Mouse (Mus musculus) adrenal gland, postnatal 25 days (tissue): Measurements from ENCODE around the gene Herc2. TPM values are rescaled to one million over a fixed set of nuclear protein-coding genes. Genes with fewer than 3 reads are reported as not detected.
"Not testable (repeated sequence)": the region's sequence is repeated elsewhere in the genome, so short reads cannot be mapped to it uniquely, and the experiment has no call there.

Experiments
- DNase-seq: peaks from one replicate; pipeline ENCODE4 v3.0.0; 2021; ENCODE audit warnings: mixed read lengths
- long read RNA-seq: library from polyadenylated mRNA; stranded (forward); transcript quantifications from one replicate; pipeline ENCODE4 v2.0.0, GENCODE M21; 2021
- total RNA-seq: library from RNA; stranded (reverse); gene quantifications from 2 replicates; pipeline ENCODE4 v1.2.3, GENCODE M21; 2021

Gene Herc2
- total RNA-seq, result 64.1 and 74.7 TPM in 2 replicates
- long read RNA-seq, partial matches to known transcripts, result 17 of 21 reads
- long read RNA-seq, other reads (novel, unspliced or antisense), result 4 of 21 reads

- DNase-seq, result peak; percentile 99
These were observed at the start of gene Herc2 for GRCm38 (mm10) chr7:56049831-56050321. TSS of gene Herc2 (plus strand) at chr7:56050196.

- no peak for DNase-seq
These were observed 39.5 kb upstream of the Herc2 start for GRCm38 (mm10) chr7:56010318-56011017.

DNA sequence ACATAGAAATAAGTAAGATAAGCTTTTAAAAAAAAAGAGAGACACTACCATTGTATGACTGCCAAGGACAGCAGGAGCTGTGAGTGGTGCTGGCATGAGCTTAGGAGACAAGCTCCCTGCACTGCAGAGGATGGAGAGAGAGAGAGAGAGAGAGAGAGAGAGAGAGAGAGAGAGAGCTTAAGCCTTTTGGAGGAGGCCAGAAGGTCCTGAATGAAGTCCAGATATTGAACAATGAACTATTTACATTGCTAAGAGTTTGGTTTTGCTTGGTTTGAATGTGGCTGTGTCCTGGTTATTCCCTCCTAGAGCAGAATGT, 39.0 kb upstream of the Herc2 start:
- DNase-seq, result no peak

GRCm38 (mm10) chr7:56013261-56014001, 36.6 kb upstream of the Herc2 start:
- DNase-seq, result no peak

DNA sequence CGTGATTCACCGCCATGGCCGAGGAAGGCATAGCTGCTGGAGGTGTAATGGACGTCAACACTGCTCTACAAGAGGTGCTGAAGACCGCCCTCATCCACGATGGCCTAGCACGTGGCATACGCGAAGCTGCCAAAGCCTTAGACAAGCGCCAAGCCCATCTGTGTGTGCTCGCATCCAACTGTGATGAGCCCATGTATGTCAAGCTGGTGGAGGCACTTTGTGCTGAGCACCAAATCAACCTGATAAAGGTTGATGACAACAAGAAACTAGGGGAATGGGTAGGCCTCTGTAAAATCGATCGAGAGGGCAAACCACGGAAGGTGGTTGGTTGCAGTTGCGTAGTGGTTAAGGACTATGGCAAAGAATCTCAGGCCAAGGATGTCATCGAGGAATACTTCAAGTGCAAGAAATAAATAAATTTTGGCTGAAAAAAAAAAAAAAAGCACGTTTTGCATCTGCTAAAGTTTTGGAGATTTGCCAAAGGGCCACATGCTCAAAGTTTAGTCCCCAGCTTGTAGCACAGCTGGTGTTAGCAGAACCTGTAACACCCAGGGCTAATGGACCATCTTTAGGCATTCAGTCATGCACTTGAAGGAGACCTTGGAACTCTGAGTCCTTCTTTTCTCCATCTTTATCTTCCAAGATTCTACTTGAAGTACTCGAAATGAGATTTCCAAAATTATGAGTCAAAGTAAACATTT, 35.8 kb upstream of the Herc2 start:
- not testable (repeated sequence) for DNase-seq

- DNase-seq, result no peak
These were observed 34.8 kb upstream of the Herc2 start for GRCm38 (mm10) chr7:56015172-56015571.

DNA sequence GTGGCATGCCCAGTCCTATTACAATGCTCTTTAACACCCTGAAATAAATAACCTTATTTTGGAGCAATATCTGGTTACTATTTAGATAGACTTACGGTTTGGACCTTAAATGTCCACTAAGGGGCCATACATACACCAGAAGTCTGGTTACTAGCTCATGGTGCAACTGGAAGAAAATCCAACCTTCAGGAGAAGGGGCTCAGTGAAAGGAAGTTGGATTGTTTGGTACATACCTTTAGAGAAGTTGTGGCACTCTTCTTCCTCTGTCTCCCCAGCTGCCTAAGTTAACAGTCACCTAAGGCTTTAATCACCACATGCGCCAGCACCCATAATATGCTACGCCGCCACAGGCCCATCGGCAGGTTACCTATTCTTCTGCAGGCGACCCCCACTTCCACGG, 34.2 kb upstream of the Herc2 start:
- DNase-seq, result no peak

- DNase-seq, result no peak
These were observed 32.2 kb upstream of the Herc2 start for GRCm38 (mm10) chr7:56017761-56018160.

DNA sequence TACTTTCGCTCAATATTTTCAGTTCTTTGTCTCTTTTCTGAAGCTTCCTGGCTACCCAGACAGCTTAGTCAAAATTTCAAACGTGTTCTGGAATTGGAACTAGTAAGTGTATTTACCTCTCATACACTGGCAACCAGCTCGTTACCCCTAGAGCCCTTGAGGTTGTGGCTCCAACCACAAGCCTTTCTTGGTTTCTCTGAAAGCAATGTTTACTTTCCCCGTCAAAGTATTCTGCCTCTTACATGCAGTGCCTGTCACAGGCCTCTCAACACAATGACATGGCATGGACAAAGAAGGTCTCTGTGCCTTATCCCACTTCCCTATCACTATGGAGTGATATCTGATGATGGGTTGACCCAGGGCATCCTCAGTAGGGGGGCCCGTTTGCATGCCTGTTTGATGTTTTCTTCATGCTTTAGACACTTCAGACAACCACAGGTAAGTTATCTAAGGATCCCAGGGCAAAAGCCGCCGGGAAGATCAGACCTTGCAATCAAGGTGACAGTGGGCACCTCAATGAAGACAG, 31.5 kb upstream of the Herc2 start:
- DNase-seq, result no peak

DNA sequence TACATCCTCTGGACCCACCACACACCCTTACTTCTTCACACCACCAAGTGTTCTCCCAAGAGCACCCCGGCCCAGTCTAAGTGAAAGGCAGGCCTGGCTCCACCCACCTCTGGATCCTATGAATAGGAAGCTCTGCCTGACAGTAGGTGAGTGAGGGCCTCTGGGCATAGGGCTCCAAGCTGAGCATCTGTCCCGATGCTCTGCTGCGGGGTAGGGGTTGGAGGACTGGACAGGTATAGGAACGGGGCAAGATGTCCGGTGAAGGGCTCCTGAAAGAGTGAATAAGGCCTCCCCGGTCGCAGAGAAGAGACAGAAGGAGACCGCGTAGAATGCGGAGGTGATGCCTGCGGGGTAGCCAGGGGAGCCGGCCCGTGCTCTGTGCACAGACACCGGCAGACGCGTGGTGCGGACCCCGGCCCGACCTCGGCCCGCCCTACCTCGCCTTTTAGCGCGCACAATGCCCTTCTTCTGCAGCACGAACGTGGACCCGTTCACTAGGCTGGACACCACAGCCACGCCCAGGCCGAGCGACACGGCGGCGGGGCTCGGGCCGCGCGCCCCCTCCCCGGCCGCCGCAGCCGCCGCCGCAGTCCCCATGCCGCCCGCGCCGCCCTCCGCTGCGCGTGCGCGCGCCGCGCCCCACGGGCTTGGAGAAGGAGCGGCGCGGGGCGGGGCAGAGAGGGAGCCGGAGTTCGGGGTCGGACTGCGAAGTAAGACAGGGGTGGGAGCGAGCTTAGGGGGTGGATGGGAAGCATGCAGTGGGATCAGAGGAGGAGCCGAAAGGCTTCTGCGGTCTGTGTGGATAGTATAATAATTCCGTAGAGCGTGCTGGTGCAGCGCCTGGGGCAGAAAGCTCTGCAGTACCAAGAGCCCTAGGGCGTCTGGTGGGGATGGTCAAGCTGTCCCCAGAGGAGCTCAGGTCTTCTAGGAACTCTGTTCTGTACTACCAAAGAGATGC, 30.7 kb upstream of the Herc2 start:
- peak; percentile 80 for DNase-seq

- DNase-seq, result no peak
These were observed 30.1 kb upstream of the Herc2 start, which contains the start of gene Nipa1 for GRCm38 (mm10) chr7:56019930-56020253. TSS of gene Nipa1 (minus strand) at chr7:56019954.

GRCm38 (mm10) chr7:56023586-56023985, 26.4 kb upstream of the Herc2 start:
- DNase-seq, result no peak

DNA sequence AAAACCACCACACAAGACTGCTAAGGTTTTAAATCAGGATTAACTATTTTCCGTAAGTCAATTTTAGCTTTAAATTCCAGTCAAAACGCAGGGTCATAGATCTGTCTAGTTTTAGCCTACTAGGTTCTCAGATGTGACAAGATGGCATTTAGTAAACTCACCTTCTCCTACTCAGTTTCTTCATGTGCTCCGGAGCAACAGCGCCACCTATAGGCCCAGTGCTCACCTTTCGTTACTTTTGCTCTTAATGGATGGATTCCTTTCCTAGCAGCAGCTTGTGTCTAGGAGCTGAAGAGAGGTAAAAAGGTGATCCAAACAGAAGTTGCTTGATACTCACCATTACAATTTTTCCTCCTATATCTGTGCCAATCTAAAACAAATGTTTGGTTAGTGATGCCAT, 7.6 kb upstream of the Herc2 start:
- peak; percentile 80 for DNase-seq

GRCm38 (mm10) chr7:56043577-56044266, 6.3 kb upstream of the Herc2 start:
- no peak for DNase-seq

DNA sequence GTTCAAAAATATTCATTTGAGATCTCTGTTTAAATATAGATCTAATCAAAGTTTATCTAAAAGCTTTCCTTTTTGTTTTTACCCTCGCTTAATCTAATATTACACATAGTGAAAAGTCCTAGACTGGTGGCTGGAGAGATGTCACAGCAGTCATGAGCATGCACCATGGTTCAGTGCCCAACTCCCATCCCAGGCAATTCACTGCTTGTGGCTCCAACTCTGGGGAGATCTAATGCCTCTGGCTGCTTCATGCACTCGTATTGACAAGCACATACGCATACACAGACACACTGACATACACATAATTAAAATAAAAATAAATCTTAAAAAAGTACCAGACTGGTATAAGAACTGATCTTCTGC, 5.7 kb upstream of the Herc2 start:
- no peak for DNase-seq

DNA sequence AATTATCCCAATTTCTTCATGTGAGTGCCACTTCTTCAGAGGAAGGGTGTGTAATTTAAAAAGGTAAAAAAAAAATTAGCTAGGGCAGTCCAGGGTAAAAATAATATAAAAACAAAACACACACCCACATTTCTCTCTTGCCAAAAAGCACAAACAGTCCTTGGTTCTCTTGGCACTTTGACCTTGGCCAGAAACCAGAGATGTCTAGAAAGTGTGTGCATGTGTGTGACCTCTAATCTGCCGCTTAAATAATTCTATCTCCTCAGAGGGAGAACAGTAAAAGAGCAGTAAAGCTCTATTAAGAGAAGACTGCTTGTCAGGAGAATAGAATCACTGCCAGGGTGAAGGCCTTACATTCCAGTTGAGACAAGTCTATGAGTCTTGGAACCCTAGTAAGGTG, 2.8 kb upstream of the Herc2 start:
- DNase-seq, result no peak

DNA sequence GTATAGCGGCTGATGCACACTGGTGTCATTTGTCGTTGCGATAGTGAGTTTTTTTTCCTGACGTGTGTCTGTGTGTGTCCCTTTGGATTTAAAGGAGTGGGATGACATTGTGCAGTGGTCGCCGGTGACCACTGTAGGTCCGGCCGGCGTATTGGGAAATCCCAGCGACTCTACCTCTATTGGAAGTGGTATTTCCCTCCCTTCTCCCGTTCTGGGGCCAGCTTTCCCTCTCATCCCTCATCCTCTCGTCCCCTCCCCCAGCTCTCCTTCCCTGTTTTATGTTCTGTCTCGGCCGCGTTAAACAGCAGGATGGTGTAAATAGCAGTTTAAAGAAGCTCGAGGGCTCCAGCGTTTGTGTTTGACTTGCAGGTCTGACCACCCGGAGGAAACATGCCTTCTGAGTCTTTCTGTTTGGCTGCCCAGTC, 503 bp downstream of the Herc2 start:
- peak; percentile 13 for DNase-seq

DNA sequence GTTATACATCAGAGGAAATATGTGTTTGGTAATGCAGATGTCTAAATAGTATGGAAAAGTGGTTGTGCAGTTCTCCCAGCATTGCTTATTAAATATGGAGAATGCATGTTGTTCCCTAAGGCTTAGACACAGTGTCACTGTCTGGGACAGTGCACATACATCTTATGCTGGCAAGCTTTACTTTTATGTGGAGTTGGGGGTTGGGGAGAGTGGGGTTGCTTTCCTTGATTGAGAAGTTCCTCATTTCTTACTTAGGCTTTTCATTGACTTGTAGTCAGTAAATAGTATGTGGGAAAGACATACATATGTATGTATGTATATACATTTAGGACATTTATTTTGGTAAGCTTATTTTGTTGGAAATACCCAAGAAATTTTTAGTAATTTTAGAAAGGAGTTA, 3.0 kb downstream of the Herc2 start:
- no peak for DNase-seq

DNA sequence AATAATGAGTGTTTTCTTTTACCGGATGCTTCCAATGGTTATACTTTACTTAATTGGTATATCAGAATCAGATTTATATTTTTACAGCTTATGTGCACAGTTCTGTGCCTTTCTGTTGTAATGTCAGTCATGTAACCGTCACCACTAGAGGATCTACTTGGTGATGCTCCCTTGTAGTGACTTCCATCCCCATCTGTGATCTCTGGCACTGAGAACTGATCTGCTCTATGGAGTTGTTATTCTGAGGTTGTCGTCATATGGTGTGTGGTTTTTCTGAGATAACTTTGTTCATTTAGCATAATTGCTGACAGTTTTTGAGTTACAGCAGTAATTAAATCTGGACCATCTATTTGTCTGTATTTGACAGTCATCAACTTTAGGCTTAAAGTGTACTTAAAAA, 5.3 kb downstream of the Herc2 start:
- DNase-seq, result no peak

- peak; percentile 32 for DNase-seq
These were observed 14.9 kb downstream of the Herc2 start for GRCm38 (mm10) chr7:56064876-56065275.

DNA sequence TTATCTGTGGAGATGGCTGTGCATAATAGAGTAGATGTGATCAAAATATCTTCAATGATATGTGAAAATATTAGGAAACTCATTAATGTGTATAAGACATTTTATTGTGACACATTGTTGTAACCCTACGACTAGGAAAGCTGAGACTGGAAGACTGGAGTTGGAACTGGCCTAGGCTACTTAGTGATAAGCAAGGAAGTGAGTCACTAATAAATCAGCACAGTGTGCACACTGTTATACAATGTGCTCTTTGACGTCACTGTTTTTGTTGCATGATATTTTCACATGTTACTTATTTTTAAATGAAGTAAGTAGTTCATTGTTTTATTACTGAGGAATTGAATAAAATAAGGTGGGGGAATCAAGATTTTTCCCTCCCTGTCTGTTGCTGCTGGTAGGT, 16.1 kb downstream of the Herc2 start:
- no peak for DNase-seq
